Mouse (Mus musculus): Measurements from ENCODE around the gene Pcnt. TPM values are rescaled to one million over a fixed set of nuclear protein-coding genes. Genes with fewer than 3 reads are reported as not detected.

Gene Pcnt
- 11.5 TPM for polyA plus RNA-seq (2012; fragmentation: generic; extraction: Trizol)

- H3ac ChIP-seq (ENCODE audit: control insufficient read depth, insufficient read length): peak within 1 kb of the TSS; percentile 28
- peak within 1 kb of the TSS; percentile 86 for H3K4me2 ChIP-seq (ENCODE audit: low read depth)
- no peaks in the 10 kb centered on the region for H3K27me3 ChIP-seq (ENCODE audit: control insufficient read depth, insufficient read depth, insufficient read length)
- peak; percentile 68 for TF ChIP-seq SRF (IDR thresholded peaks at IDR 0.05; ENCODE audit: control insufficient read depth, insufficient read length, low read depth)
- TF ChIP-seq POLR2AphosphoS2 (IDR thresholded peaks at IDR 0.05; ENCODE audit: insufficient read length, low read depth): peak; percentile 43
- TF ChIP-seq MYOG (IDR thresholded peaks at IDR 0.05; ENCODE audit: control insufficient read depth in 1 of 3, insufficient read depth in 1 of 3, insufficient read length in 2 of 3, low read depth in 2 of 3): peak in 1 of 3 experiments; percentile 31
- TF ChIP-seq POLR2A (IDR thresholded peaks at IDR 0.05; ENCODE audit: insufficient read length, low read depth): peak; percentile 46
- TF ChIP-seq MYOD1 (IDR thresholded peaks at IDR 0.05; ENCODE audit: control insufficient read depth in 1 of 3, insufficient read length in 2 of 3, low read depth in 2 of 3): no peak
- TF ChIP-seq MAX (IDR thresholded peaks at IDR 0.05; ENCODE audit: low read depth): no peak
- TF ChIP-seq E2F4 (IDR thresholded peaks at IDR 0.05; ENCODE audit: insufficient read depth): peak; percentile 94
- TF ChIP-seq CEBPB (IDR thresholded peaks at IDR 0.05; ENCODE audit: insufficient read depth, poor library complexity, severe bottlenecking): no peak
- no peak for TF ChIP-seq TCF3 (IDR thresholded peaks at IDR 0.05; ENCODE audit: insufficient read length, low read depth)
- TF ChIP-seq REST (IDR thresholded peaks at IDR 0.05; ENCODE audit: insufficient read depth, insufficient read length): no peak
- no peak for TF ChIP-seq TCF12 (IDR thresholded peaks at IDR 0.05; ENCODE audit: insufficient read depth, poor library complexity, severe bottlenecking)
- no peak for TF ChIP-seq USF1 (IDR thresholded peaks at IDR 0.05; ENCODE audit: low read depth)
- H3K36me3 ChIP-seq (ENCODE audit: control insufficient read depth, insufficient read depth): no peaks in the 10 kb centered on the region
- peak within 1 kb of the TSS; percentile 82 for H3K4me3 ChIP-seq
- H3K79me2 ChIP-seq (ENCODE audit: control insufficient read depth, insufficient read depth): peaks cover 18% of the 10 kb centered on the region
These were observed at the start of gene Pcnt for GRCm38 (mm10) chr10:76442178-76443088. Gene Pcnt, minus strand, starts transcription at chr10:76442786.

GRCm38 (mm10) chr10:76489205-76489604 lies 46.6 kb upstream of the Pcnt start:
- no peaks in the 10 kb centered on the region for H3K27me3 ChIP-seq (ENCODE audit: control insufficient read depth, insufficient read depth, insufficient read length)
- TF ChIP-seq MYOD1 (IDR thresholded peaks at IDR 0.05; ENCODE audit: control insufficient read depth in 1 of 3, insufficient read length in 2 of 3, low read depth in 2 of 3): no peak
- no peak for TF ChIP-seq CEBPB (IDR thresholded peaks at IDR 0.05; ENCODE audit: insufficient read depth, poor library complexity, severe bottlenecking)
- no peak for TF ChIP-seq REST (IDR thresholded peaks at IDR 0.05; ENCODE audit: insufficient read depth, insufficient read length)
- TF ChIP-seq POLR2A (IDR thresholded peaks at IDR 0.05; ENCODE audit: insufficient read length, low read depth): no peak
- TF ChIP-seq SRF (IDR thresholded peaks at IDR 0.05; ENCODE audit: control insufficient read depth, insufficient read length, low read depth): no peak
- no peak for TF ChIP-seq E2F4 (IDR thresholded peaks at IDR 0.05; ENCODE audit: insufficient read depth)
- no peak for TF ChIP-seq TCF3 (IDR thresholded peaks at IDR 0.05; ENCODE audit: insufficient read length, low read depth)
- no peak for TF ChIP-seq TCF12 (IDR thresholded peaks at IDR 0.05; ENCODE audit: insufficient read depth, poor library complexity, severe bottlenecking)
- TF ChIP-seq USF1 (IDR thresholded peaks at IDR 0.05; ENCODE audit: low read depth): no peak
- no peak for TF ChIP-seq MYOG (IDR thresholded peaks at IDR 0.05; ENCODE audit: control insufficient read depth in 1 of 3, insufficient read depth in 1 of 3, insufficient read length in 2 of 3, low read depth in 2 of 3)
- TF ChIP-seq MAX (IDR thresholded peaks at IDR 0.05; ENCODE audit: low read depth): no peak
- no peak for TF ChIP-seq POLR2AphosphoS2 (IDR thresholded peaks at IDR 0.05; ENCODE audit: insufficient read length, low read depth)

GRCm38 (mm10) chr10:76488265-76488664 lies 45.7 kb upstream of the Pcnt start:
- H3K79me2 ChIP-seq (ENCODE audit: control insufficient read depth, insufficient read depth): no peaks in the 10 kb centered on the region
- no peak for TF ChIP-seq MAX (IDR thresholded peaks at IDR 0.05; ENCODE audit: low read depth)
- TF ChIP-seq CEBPB (IDR thresholded peaks at IDR 0.05; ENCODE audit: insufficient read depth, poor library complexity, severe bottlenecking): no peak
- TF ChIP-seq TCF3 (IDR thresholded peaks at IDR 0.05; ENCODE audit: insufficient read length, low read depth): no peak
- no peak for TF ChIP-seq MYOG (IDR thresholded peaks at IDR 0.05; ENCODE audit: control insufficient read depth in 1 of 3, insufficient read depth in 1 of 3, insufficient read length in 2 of 3, low read depth in 2 of 3)
- no peak for TF ChIP-seq POLR2AphosphoS2 (IDR thresholded peaks at IDR 0.05; ENCODE audit: insufficient read length, low read depth)
- TF ChIP-seq POLR2A (IDR thresholded peaks at IDR 0.05; ENCODE audit: insufficient read length, low read depth): no peak
- no peak for TF ChIP-seq SRF (IDR thresholded peaks at IDR 0.05; ENCODE audit: control insufficient read depth, insufficient read length, low read depth)
- no peak for TF ChIP-seq TCF12 (IDR thresholded peaks at IDR 0.05; ENCODE audit: insufficient read depth, poor library complexity, severe bottlenecking)
- no peak for TF ChIP-seq USF1 (IDR thresholded peaks at IDR 0.05; ENCODE audit: low read depth)
- TF ChIP-seq E2F4 (IDR thresholded peaks at IDR 0.05; ENCODE audit: insufficient read depth): no peak
- no peak for TF ChIP-seq MYOD1 (IDR thresholded peaks at IDR 0.05; ENCODE audit: control insufficient read depth in 1 of 3, insufficient read length in 2 of 3, low read depth in 2 of 3)
- no peak for TF ChIP-seq REST (IDR thresholded peaks at IDR 0.05; ENCODE audit: insufficient read depth, insufficient read length)
- no peak overlapping the region for H3K4me3 ChIP-seq
- H3K27me3 ChIP-seq (ENCODE audit: control insufficient read depth, insufficient read depth, insufficient read length): no peaks in the 10 kb centered on the region
- H3ac ChIP-seq (ENCODE audit: control insufficient read depth, insufficient read length): no peak overlapping the region
- peaks cover 21% of the 10 kb centered on the region for H3K36me3 ChIP-seq (ENCODE audit: control insufficient read depth, insufficient read depth)
- no peak overlapping the region for H3K4me2 ChIP-seq (ENCODE audit: low read depth)

More at GRCm38 (mm10) chr10:76489205-76489604, 46.6 kb upstream of the Pcnt start:
- H3K4me3 ChIP-seq: no peak overlapping the region
- no peak overlapping the region for H3ac ChIP-seq (ENCODE audit: control insufficient read depth, insufficient read length)
- H3K79me2 ChIP-seq (ENCODE audit: control insufficient read depth, insufficient read depth): no peaks in the 10 kb centered on the region
- peaks cover 27% of the 10 kb centered on the region for H3K36me3 ChIP-seq (ENCODE audit: control insufficient read depth, insufficient read depth)
- no peak overlapping the region for H3K4me2 ChIP-seq (ENCODE audit: low read depth)

- H3K79me2 ChIP-seq (ENCODE audit: control insufficient read depth, insufficient read depth): no peaks in the 10 kb centered on the region
- no peaks in the 10 kb centered on the region for H3K27me3 ChIP-seq (ENCODE audit: control insufficient read depth, insufficient read depth, insufficient read length)
- peaks cover 27% of the 10 kb centered on the region for H3K36me3 ChIP-seq (ENCODE audit: control insufficient read depth, insufficient read depth)
- no peak overlapping the region for H3K4me3 ChIP-seq
- no peak overlapping the region for H3K4me2 ChIP-seq (ENCODE audit: low read depth)
- TF ChIP-seq MYOD1 (IDR thresholded peaks at IDR 0.05; ENCODE audit: control insufficient read depth in 1 of 3, insufficient read length in 2 of 3, low read depth in 2 of 3) (no peak), REST (IDR thresholded peaks at IDR 0.05; ENCODE audit: insufficient read depth, insufficient read length) (no peak), POLR2AphosphoS2 (IDR thresholded peaks at IDR 0.05; ENCODE audit: insufficient read length, low read depth) (no peak), MYOG (IDR thresholded peaks at IDR 0.05; ENCODE audit: control insufficient read depth in 1 of 3, insufficient read depth in 1 of 3, insufficient read length in 2 of 3, low read depth in 2 of 3) (no peak)
- no peak overlapping the region for H3ac ChIP-seq (ENCODE audit: control insufficient read depth, insufficient read length)
These were observed 43.7 kb upstream of the Pcnt start for GRCm38 (mm10) chr10:76486302-76486701.

Data from myocyte (in vitro differentiated cells).